Mouse (Mus musculus): Measurements from ENCODE around the gene Kcnk4. TPM values are rescaled to one million over a fixed set of nuclear protein-coding genes. Genes with fewer than 3 reads are reported as not detected.

Kcnk4 gene
- polyA plus RNA-seq, 1 experiment: 0.12 TPM

DNA sequence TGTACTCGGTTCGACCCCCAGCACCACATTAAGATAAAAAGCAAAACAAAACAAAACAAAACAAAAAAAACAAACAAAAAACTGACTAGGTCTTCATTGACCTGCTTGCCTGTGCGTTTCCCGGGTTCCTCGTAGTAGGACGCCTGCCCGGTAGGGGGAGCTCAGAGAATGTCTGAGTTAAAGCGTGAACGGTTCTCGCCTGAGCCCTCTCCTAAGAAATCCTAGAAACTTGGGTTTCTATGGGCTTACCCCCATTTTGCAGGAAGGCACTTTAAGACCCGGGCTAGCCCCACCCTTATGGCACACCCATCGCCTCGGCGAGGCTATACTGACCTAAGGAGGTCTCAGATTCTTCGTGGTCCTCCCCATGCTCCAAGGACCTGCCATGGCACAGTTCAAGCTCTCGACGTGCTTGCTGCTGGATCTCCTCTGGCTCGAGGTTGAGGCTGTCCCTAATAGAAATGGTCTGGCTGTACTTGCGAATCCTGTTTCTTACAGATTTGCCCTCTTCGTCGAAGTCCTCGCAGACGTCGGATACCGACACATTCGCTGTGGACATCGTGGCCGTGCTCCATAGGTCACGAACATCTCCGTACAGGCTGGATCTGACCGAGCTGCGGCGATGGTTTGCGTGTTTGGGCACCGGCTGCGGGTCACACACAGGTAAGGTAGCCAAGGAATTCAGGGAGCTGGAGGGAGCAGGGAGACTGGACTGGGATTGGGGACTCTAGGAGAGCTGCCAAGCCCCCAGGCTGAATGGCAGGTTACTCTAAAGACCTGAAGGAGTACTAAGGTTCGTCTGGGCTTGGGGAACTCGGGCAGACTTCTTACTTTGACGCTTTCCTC is 9.6 kb downstream of the Kcnk4 start:
- Histone ChIP-seq H3K4me2 (ENCODE audit: low read depth) (peak overlapping the region; percentile 63), H3ac (ENCODE audit: control insufficient read depth, insufficient read length) (no peak overlapping the region), H3K79me2 (ENCODE audit: control insufficient read depth, insufficient read depth) (peaks cover 12% of the 10 kb centered on the region), H3K27me3 (ENCODE audit: control insufficient read depth, insufficient read depth, insufficient read length) (no peaks in the 10 kb centered on the region), H3K4me3 (no peak overlapping the region), H3K36me3 (ENCODE audit: control insufficient read depth, insufficient read depth) (no peaks in the 10 kb centered on the region)
- no peak for TF ChIP-seq CEBPB (IDR thresholded peaks at IDR 0.05; ENCODE audit: insufficient read depth, poor library complexity, severe bottlenecking)
- TF ChIP-seq USF1 (IDR thresholded peaks at IDR 0.05; ENCODE audit: low read depth): no peak
- no peak for TF ChIP-seq MYOG (IDR thresholded peaks at IDR 0.05; ENCODE audit: control insufficient read depth in 1 of 3, insufficient read depth in 1 of 3, insufficient read length in 2 of 3, low read depth in 2 of 3)
- no peak for TF ChIP-seq REST (IDR thresholded peaks at IDR 0.05; ENCODE audit: insufficient read depth, insufficient read length)
- no peak for TF ChIP-seq SRF (IDR thresholded peaks at IDR 0.05; ENCODE audit: control insufficient read depth, insufficient read length, low read depth)
- no peak for TF ChIP-seq TCF12 (IDR thresholded peaks at IDR 0.05; ENCODE audit: insufficient read depth, poor library complexity, severe bottlenecking)
- no peak for TF ChIP-seq MAX (IDR thresholded peaks at IDR 0.05; ENCODE audit: low read depth)

GRCm38 (mm10) chr19:6922901-6923735 is 11.2 kb downstream of the Kcnk4 start:
- Histone ChIP-seq H3K4me2 (ENCODE audit: low read depth) (peak overlapping the region; percentile 97), H3K4me3 (peak overlapping the region; percentile 56), H3K36me3 (ENCODE audit: control insufficient read depth, insufficient read depth) (no peaks in the 10 kb centered on the region), H3K27me3 (ENCODE audit: control insufficient read depth, insufficient read depth, insufficient read length) (no peaks in the 10 kb centered on the region), H3K79me2 (ENCODE audit: control insufficient read depth, insufficient read depth) (peaks cover 23% of the 10 kb centered on the region), H3ac (ENCODE audit: control insufficient read depth, insufficient read length) (no peak overlapping the region)
- TF ChIP-seq TCF12 (IDR thresholded peaks at IDR 0.05; ENCODE audit: insufficient read depth, poor library complexity, severe bottlenecking) (no peak), MAX (IDR thresholded peaks at IDR 0.05; ENCODE audit: low read depth) (no peak)

DNA sequence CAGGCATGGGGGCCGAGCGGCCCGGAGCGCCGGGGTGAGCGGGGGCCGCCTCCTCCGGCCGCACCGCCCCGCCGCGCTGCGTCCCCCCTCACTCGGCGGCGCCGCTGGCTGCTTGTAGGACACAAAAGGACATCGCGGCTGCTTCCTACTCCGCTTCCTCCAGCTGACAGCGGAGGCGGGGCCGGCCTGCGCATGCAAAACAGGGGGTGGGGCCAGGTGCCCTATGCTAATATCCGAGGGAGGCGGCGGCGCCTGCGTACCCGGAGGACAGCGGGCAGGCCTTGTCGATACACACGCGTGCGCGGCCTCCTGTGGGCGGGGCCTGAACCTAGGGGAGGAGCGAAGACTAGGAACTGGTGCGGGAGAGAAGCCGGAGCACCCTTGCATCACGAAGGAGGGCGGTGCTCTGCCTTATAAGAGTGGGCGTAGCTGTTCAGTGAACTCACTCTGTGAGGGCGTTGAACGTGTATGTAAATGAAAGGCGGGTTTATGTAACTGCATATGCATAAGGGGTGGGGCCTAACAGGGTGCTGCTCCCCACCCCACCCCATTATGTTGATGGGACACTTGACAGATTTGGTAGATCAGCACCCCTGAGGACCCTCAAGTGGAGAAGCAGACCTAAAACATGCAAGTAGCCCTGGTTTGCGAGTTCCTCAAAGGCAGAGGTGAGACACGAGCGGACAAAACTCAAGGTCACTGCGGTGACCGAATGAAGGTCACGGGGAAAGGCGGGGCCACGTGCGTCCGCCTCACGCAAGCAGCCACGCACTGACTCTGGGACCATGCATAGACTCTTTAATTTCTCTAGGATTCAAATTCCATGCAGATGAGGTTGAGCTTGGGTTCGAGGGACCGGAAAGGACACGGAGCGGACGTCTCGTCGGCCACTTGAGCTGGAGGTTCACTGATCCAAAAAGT is 12.4 kb downstream of the Kcnk4 start, which contains the start of gene Esrra:
TSS of gene Esrra (minus strand) at position 167 of the 921 bp plus-strand sequence.
- Histone ChIP-seq H3K27me3 (ENCODE audit: control insufficient read depth, insufficient read depth, insufficient read length) (no peaks in the 10 kb centered on the region), H3K36me3 (ENCODE audit: control insufficient read depth, insufficient read depth) (no peaks in the 10 kb centered on the region), H3K4me3 (peak within 1 kb of the TSS; percentile 56), H3ac (ENCODE audit: control insufficient read depth, insufficient read length) (peak within 1 kb of the TSS; percentile 78), H3K79me2 (ENCODE audit: control insufficient read depth, insufficient read depth) (peaks cover 23% of the 10 kb centered on the region), H3K4me2 (ENCODE audit: low read depth) (peak within 1 kb of the TSS; percentile 97)
- no peak for TF ChIP-seq TCF3 (IDR thresholded peaks at IDR 0.05; ENCODE audit: insufficient read length, low read depth)
- peak in 1 of 3 experiments; percentile 35 for TF ChIP-seq MYOG (IDR thresholded peaks at IDR 0.05; ENCODE audit: control insufficient read depth in 1 of 3, insufficient read depth in 1 of 3, insufficient read length in 2 of 3, low read depth in 2 of 3)
- peak; percentile 81 for TF ChIP-seq POLR2A (IDR thresholded peaks at IDR 0.05; ENCODE audit: insufficient read length, low read depth)
- peak; percentile 80 for TF ChIP-seq POLR2AphosphoS2 (IDR thresholded peaks at IDR 0.05; ENCODE audit: insufficient read length, low read depth)
- peak; percentile 58 for TF ChIP-seq USF1 (IDR thresholded peaks at IDR 0.05; ENCODE audit: low read depth)
- TF ChIP-seq MYOD1 (IDR thresholded peaks at IDR 0.05; ENCODE audit: control insufficient read depth in 1 of 3, insufficient read length in 2 of 3, low read depth in 2 of 3): peak in 2 of 3 experiments; percentile 14 to 63
- no peak for TF ChIP-seq MAX (IDR thresholded peaks at IDR 0.05; ENCODE audit: low read depth)
- peak; percentile 23 for TF ChIP-seq SRF (IDR thresholded peaks at IDR 0.05; ENCODE audit: control insufficient read depth, insufficient read length, low read depth)
- TF ChIP-seq CEBPB (IDR thresholded peaks at IDR 0.05; ENCODE audit: insufficient read depth, poor library complexity, severe bottlenecking): 0 out of 2 replicates have a peak, but pooled peaks have one; percentile 27
- no peak for TF ChIP-seq TCF12 (IDR thresholded peaks at IDR 0.05; ENCODE audit: insufficient read depth, poor library complexity, severe bottlenecking)
- no peak for TF ChIP-seq REST (IDR thresholded peaks at IDR 0.05; ENCODE audit: insufficient read depth, insufficient read length)

GRCm38 (mm10) chr19:6920741-6921636 is 13.3 kb downstream of the Kcnk4 start:
- Histone ChIP-seq H3K79me2 (ENCODE audit: control insufficient read depth, insufficient read depth) (peaks cover 23% of the 10 kb centered on the region), H3ac (ENCODE audit: control insufficient read depth, insufficient read length) (peak overlapping the region; percentile 78), H3K36me3 (ENCODE audit: control insufficient read depth, insufficient read depth) (no peaks in the 10 kb centered on the region), H3K4me2 (ENCODE audit: low read depth) (peak overlapping the region; percentile 88), H3K27me3 (ENCODE audit: control insufficient read depth, insufficient read depth, insufficient read length) (no peaks in the 10 kb centered on the region), H3K4me3 (peak overlapping the region; percentile 56)
- TF ChIP-seq POLR2A (IDR thresholded peaks at IDR 0.05; ENCODE audit: insufficient read length, low read depth) (no peak), MYOD1 (IDR thresholded peaks at IDR 0.05; ENCODE audit: control insufficient read depth in 1 of 3, insufficient read length in 2 of 3, low read depth in 2 of 3) (no peak), USF1 (IDR thresholded peaks at IDR 0.05; ENCODE audit: low read depth) (no peak), E2F4 (IDR thresholded peaks at IDR 0.05; ENCODE audit: insufficient read depth) (no peak), POLR2AphosphoS2 (IDR thresholded peaks at IDR 0.05; ENCODE audit: insufficient read length, low read depth) (no peak), SRF (IDR thresholded peaks at IDR 0.05; ENCODE audit: control insufficient read depth, insufficient read length, low read depth) (no peak), MYOG (IDR thresholded peaks at IDR 0.05; ENCODE audit: control insufficient read depth in 1 of 3, insufficient read depth in 1 of 3, insufficient read length in 2 of 3, low read depth in 2 of 3) (no peak), CEBPB (IDR thresholded peaks at IDR 0.05; ENCODE audit: insufficient read depth, poor library complexity, severe bottlenecking) (no peak), MAX (IDR thresholded peaks at IDR 0.05; ENCODE audit: low read depth) (no peak), REST (IDR thresholded peaks at IDR 0.05; ENCODE audit: insufficient read depth, insufficient read length) (no peak), TCF12 (IDR thresholded peaks at IDR 0.05; ENCODE audit: insufficient read depth, poor library complexity, severe bottlenecking) (no peak), TCF3 (IDR thresholded peaks at IDR 0.05; ENCODE audit: insufficient read length, low read depth) (no peak)

Data from myocyte (in vitro differentiated cells).